ENCODE assay signal across 21 mouse cellular contexts in genomic region chr9:74972736-74973135, GRCm38 (mm10).
"Had no signal": no experiment of that assay in that cellular context is flagged by ENCODE, and none has a peak within 500 bp of the region (broad histone marks: within the 10 kb centered on the region; RNA-seq: fewer than 3 reads in every experiment).

No protein-coding gene starts in this region.

- H3K36me3 ChIP-seq: limb, embryonic 10.5 days; limb, embryonic 13.5 days; lung, embryonic 15.5 days; midbrain, embryonic 10.5 days; neural tube, embryonic 13.5 days; stomach, embryonic 15.5 days had no signal

- H3K4me3 ChIP-seq: limb, embryonic 10.5 days; limb, embryonic 13.5 days; lung, embryonic 15.5 days; megakaryocyte, embryonic 14.5 days; midbrain, embryonic 10.5 days; myocyte; neural tube, embryonic 13.5 days; stomach, embryonic 15.5 days had no signal

- H3K27me3 ChIP-seq: limb, embryonic 13.5 days; lung, embryonic 15.5 days; megakaryocyte, embryonic 14.5 days; neural tube, embryonic 13.5 days; stomach, embryonic 15.5 days had no signal

- H3K9me3 ChIP-seq: limb, embryonic 10.5 days; limb, embryonic 13.5 days; lung, embryonic 15.5 days; megakaryocyte, embryonic 14.5 days; midbrain, embryonic 10.5 days; neural tube, embryonic 13.5 days; stomach, embryonic 15.5 days had no signal

- H3K4me2 ChIP-seq: limb, embryonic 13.5 days; lung, embryonic 15.5 days; neural tube, embryonic 13.5 days; stomach, embryonic 15.5 days had no signal

- DNase-seq: kidney, adult 9 months; kidney, postnatal 14 days; kidney, postnatal 4 days; lung, adult 18-20 months; lung, postnatal 10 days; lung, postnatal 36 days; midbrain, embryonic 14.5 days; retina, postnatal 1 day; right cerebral cortex, postnatal 25 days; spleen, adult 18-20 months; thymus, postnatal 36 days had no signal

- ATAC-seq: inflammation-experienced regulatory T-cells, adult 6 months; intestine, embryonic 16.5 days had no signal

- H3K27ac ChIP-seq: limb, embryonic 10.5 days; limb, embryonic 13.5 days; lung, embryonic 15.5 days; midbrain, embryonic 10.5 days; neural tube, embryonic 13.5 days; stomach, embryonic 15.5 days had no signal

- H3K9ac ChIP-seq: limb, embryonic 13.5 days; lung, embryonic 15.5 days; neural tube, embryonic 13.5 days; stomach, embryonic 15.5 days had no signal
